Mouse (Mus musculus) liver, embryonic 14.5 days (tissue): ENCODE data around the gene Lyst. TPM values are rescaled to one million over a fixed set of nuclear protein-coding genes. Genes with fewer than 3 reads are reported as not detected.
"Not testable (repeated sequence)": the region's sequence is repeated elsewhere in the genome, so short reads cannot be mapped to it uniquely, and the experiment has no call there.

ENCODE experiments used
- ATAC-seq: fragments of 200-750 bp; cut with Nextera tagmentation; 2 replicates; pipeline ENCODE4 v1.8.0; 2017; ENCODE audit warnings: moderate number of reproducible peaks, mild to moderate bottlenecking, moderate library complexity; ENCODE audit not compliant: insufficient read depth
- DNase-seq, 3 experiments: peaks; one replicate each; pipeline ENCODE4 v3.0.0-alpha.2; 2012 to 2013; ENCODE audit warnings: low read depth in 3 of 3, low spot score in 3 of 3
- H3K27ac ChIP-seq: fragments of 300-500 bp; sonication (generic); 2 replicates; pipeline ENCODE4 v1.5.1; 2014; ENCODE audit warnings: moderate library complexity, mild to moderate bottlenecking, control low read depth, inconsistent platforms
- H3K27me3 ChIP-seq: fragments of 300-500 bp; sonication (generic); 2 replicates; pipeline ENCODE4 v1.6.1; 2014; ENCODE audit warnings: mild to moderate bottlenecking, low read length, moderate library complexity; ENCODE audit not compliant: control insufficient read depth, insufficient read depth
- H3K36me3 ChIP-seq: fragments of 300-500 bp; sonication (generic); replicated peaks from 2 replicates; pipeline ENCODE4 v1.6.1; 2014; ENCODE audit warnings: low read depth; ENCODE audit not compliant: control insufficient read depth, insufficient read depth
- H3K4me1 ChIP-seq, 2 experiments: fragments of 200-500 bp in 1 of 2; fragments of 300-500 bp in 1 of 2; sonication (generic) in 1 of 2; replicated peaks; 2 replicates each; pipeline ENCODE4 v1.6.1; 2012 to 2014; ENCODE audit warnings: antibody characterized with exemption in 1 of 2, inconsistent platforms in 1 of 2, low read length in 1 of 2; ENCODE audit not compliant: control insufficient read depth in 2 of 2, insufficient read depth in 2 of 2
- H3K4me2 ChIP-seq: fragments of 300-500 bp; sonication (generic); 2 replicates; pipeline ENCODE4 v1.6.1; 2014; ENCODE audit warnings: low read depth, mild to moderate bottlenecking, control low read depth, moderate library complexity
- H3K4me3 ChIP-seq, 2 experiments: fragments of 200-500 bp in 1 of 2; fragments of 300-500 bp in 1 of 2; sonication (generic) in 1 of 2; 2 replicates each; pipeline ENCODE4 v1.5.1; 2012 to 2014; ENCODE audit warnings: low read depth in 2 of 2, low read length in 2 of 2, mild to moderate bottlenecking in 2 of 2, control low read depth in 1 of 2, inconsistent platforms in 1 of 2, moderate library complexity in 1 of 2; ENCODE audit not compliant: insufficient read depth in 1 of 2
- H3K9ac ChIP-seq: fragments of 300-500 bp; sonication (generic); replicated peaks from 2 replicates; pipeline ENCODE4 v1.6.1; 2014; ENCODE audit warnings: mild to moderate bottlenecking, control low read depth, moderate library complexity
- H3K9me3 ChIP-seq: fragments of 300-500 bp; sonication (generic); 2 replicates; pipeline ENCODE4 v1.6.1; 2016; ENCODE audit warnings: low read length, mixed read lengths; ENCODE audit not compliant: control insufficient read depth
- CTCF ChIP-seq: IDR thresholded peaks from 2 replicates; pipeline ENCODE4 v1.5.1; 2016; ENCODE audit warnings: antibody characterized with exemption, low read depth, control low read depth
- EP300 ChIP-seq: IDR thresholded peaks from 2 replicates; pipeline ENCODE4 v1.6.1; 2016; ENCODE audit warnings: antibody characterized with exemption, low read depth
- WGBS: fragments of 180-500 bp; shearing (Covaris S2); extraction: QIAGEN DNeasy Blood & Tissue Kit; methylation state at CpG from one replicate; pipeline ENCODE4 v1.1.7; 2014; ENCODE audit not compliant: insufficient replicate concordance; 5-methylcytosine and 5-hydroxymethylcytosine counted together
- polyA plus RNA-seq, 2 experiments: library from polyadenylated mRNA; depleted of rRNA in 1 of 2; stranded (reverse) in 1 of 2; unstranded in 1 of 2; fragments of >200 nt; fragmentation: Nextera tagmentation in 1 of 2; extraction: Ambion mirVana in 1 of 2; gene quantifications; 2 replicates each; pipeline versions ENCODE4 v1.2.1 to v1.2.3; 2012 to 2014

The Lyst gene
- polyA plus RNA-seq, 2 experiments = 1.8 to 2.3 TPM

- WGBS = 64% methylated on average over 6 of the region's 6 CpGs
- Histone ChIP-seq H3K9me3 (no peaks in the 10 kb centered on the region), H3K27me3 (no peaks in the 10 kb centered on the region), H3K27ac (no peak overlapping the region), H3K36me3 (no peaks in the 10 kb centered on the region), H3K9ac (no peak overlapping the region), H3K4me2 (no peak overlapping the region), H3K4me3 (no peak overlapping the region), H3K4me1 (no peaks in the 10 kb centered on the region)
- TF ChIP-seq EP300 = no peak
- no peak for TF ChIP-seq CTCF
- DNase-seq = no peak
- ATAC-seq = no peak
Observed at GRCm38 (mm10) chr13:13671585-13672328, 81.6 kb downstream of the Lyst start.

- no peak overlapping the region for H3K4me2 ChIP-seq
- H3K4me1 ChIP-seq = no peaks in the 10 kb centered on the region
- no peaks in the 10 kb centered on the region; the same call in 1 of the 2 replicates for H3K36me3 ChIP-seq
- no peak overlapping the region for H3K4me3 ChIP-seq
- no peaks in the 10 kb centered on the region for H3K27me3 ChIP-seq
- no peak overlapping the region for H3K27ac ChIP-seq
- TF ChIP-seq CTCF (no peak), EP300 (no peak)
- no peak overlapping the region for H3K9ac ChIP-seq
- H3K9me3 ChIP-seq = no peaks in the 10 kb centered on the region
- ATAC-seq = no peak
- DNase-seq = no peak
- WGBS = 72% methylated on average over 4 of the region's 4 CpGs
Observed at GRCm38 (mm10) chr13:13674669-13675343, 84.6 kb downstream of the Lyst start.

DNA sequence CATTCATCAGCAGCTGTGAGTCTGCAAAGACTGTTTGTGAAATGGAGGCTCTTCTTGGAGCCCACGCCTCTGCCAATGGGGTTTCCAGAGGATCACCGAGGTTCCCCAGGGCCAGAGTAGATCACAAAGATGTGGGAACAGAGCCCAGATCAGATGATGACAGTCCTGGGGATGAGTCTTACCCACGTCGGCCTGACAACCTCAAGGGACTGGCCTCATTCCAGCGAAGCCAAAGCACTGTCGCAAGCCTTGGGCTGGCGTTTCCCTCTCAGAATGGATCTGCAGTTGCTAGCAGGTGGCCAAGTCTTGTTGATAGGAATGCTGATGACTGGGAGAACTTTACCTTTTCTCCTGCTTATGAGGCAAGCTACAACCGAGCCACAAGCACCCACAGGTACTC lies 87.7 kb downstream of the Lyst start:
- TF ChIP-seq CTCF (no peak), EP300 (no peak)
- Histone ChIP-seq H3K4me2 (no peak overlapping the region), H3K36me3 (no peaks in the 10 kb centered on the region; the same call in 1 of the 2 replicates), H3K4me3 (no peak overlapping the region), H3K9me3 (no peaks in the 10 kb centered on the region), H3K9ac (no peak overlapping the region), H3K4me1 (no peaks in the 10 kb centered on the region), H3K27ac (no peak overlapping the region), H3K27me3 (no peaks in the 10 kb centered on the region)
- DNase-seq (no peak), ATAC-seq (no peak)
- WGBS = 66% methylated on average over 8 of the region's 8 CpGs

DNA sequence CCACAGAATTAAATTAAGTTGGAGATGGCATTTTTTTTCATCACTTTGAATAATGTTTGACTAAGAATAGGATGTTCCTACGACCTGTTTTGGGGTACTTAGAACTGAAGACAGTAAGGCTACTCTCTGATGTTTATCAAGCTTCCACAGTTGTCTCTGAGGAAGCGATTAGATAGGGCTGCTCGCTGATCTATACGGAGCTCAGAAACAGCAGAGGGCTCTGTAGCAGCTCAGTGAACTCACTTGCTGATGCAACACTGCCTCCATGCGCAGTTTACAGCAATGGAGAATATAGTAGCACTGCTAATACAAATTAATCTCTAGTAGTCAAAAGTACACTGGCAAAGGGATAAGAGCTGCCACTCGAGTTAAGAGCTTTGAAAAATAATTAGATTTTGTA lies 91.4 kb downstream of the Lyst start:
- H3K9me3 ChIP-seq = no peaks in the 10 kb centered on the region
- TF ChIP-seq CTCF (no peak), EP300 (no peak)
- 33% methylated on average over 6 of the region's 6 CpGs for WGBS

DNA sequence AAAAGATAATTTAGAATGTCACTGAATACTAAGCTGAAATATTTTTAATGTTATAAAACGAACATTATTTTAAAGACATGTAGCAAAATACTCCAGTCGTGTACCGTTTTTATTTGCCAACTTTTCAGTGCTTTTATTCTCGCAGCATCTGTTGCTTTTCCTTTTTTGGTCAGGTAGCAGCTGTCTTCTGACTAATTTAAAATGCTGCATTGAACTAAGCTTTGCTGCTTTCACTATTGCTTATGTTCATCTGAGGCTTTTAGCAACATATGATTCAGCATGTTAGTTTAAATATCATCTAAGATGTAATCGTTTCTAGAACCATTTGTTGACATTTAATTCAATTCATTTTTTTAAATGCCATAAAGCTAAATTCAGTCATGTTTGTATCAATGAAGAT lies 113.3 kb downstream of the Lyst start:
- Histone ChIP-seq H3K4me3 (no peak overlapping the region), H3K9me3 (no peaks in the 10 kb centered on the region), H3K27me3 (no peaks in the 10 kb centered on the region), H3K36me3 (peaks cover 2% of the 10 kb centered on the region; the same call in 1 of the 2 replicates), H3K9ac (no peak overlapping the region), H3K4me2 (no peak overlapping the region), H3K4me1 (no peaks in the 10 kb centered on the region), H3K27ac (no peak overlapping the region)
- DNase-seq = no peak
- no peak for ATAC-seq
- 64% methylated on average over 5 of the region's 5 CpGs for WGBS
- no peak for TF ChIP-seq EP300
- TF ChIP-seq CTCF = no peak

More for the DNA sequence above, 91.4 kb downstream of the Lyst start:
- no peaks in the 10 kb centered on the region; the same call in 1 of the 2 replicates for H3K36me3 ChIP-seq
- H3K4me2 ChIP-seq = no peak overlapping the region
- DNase-seq = no peak
- no peaks in the 10 kb centered on the region for H3K4me1 ChIP-seq
- ATAC-seq = no peak
- no peak overlapping the region for H3K4me3 ChIP-seq
- no peaks in the 10 kb centered on the region for H3K27me3 ChIP-seq
- H3K27ac ChIP-seq = no peak overlapping the region
- H3K9ac ChIP-seq = no peak overlapping the region

DNA sequence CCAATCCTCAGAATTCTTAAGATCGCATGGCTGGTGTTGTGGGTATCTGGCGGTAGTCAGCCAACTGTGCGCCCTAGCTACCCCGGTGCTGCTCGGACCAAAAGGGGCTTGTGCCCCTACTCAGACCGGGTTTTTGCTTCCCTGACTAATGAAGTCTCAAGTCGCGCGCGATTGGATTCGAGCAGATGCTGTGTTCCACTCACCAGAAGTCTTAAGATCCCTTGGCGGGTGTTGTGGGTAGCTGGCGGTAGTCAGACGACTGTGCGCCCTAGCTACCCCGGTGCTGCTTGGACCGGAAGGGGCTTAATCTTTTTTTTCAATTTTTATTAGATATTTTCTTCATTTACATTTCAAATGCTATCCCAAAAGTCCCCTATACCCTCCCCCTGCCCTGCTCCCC lies 131.2 kb downstream of the Lyst start:
- WGBS = 86% methylated on average over 17 of the region's 17 CpGs

More for the DNA sequence above, 131.2 kb downstream of the Lyst start:
- H3K27ac ChIP-seq, H3K36me3 ChIP-seq, H3K9ac ChIP-seq, H3K4me3 ChIP-seq, H3K9me3 ChIP-seq, ATAC-seq, H3K4me1 ChIP-seq, DNase-seq, H3K4me2 ChIP-seq, H3K27me3 ChIP-seq: not testable (repeated sequence)
